Mouse (Mus musculus) liver, embryonic 11.5 days (tissue): Measurements from ENCODE around the gene Nfam1. TPM values are rescaled to one million over a fixed set of nuclear protein-coding genes. Genes with fewer than 3 reads are reported as not detected.
A peak's percentile ranks its signal among the peaks of the same experiment; 100 is the strongest.

ENCODE experiments used
- ATAC-seq: fragments of 200-750 bp; cut with Nextera tagmentation; replicated peaks from 2 replicates; pipeline ENCODE4 v1.8.0; 2017; ENCODE audit warnings: moderate number of reproducible peaks, mild to moderate bottlenecking, moderate TSS enrichment, moderate library complexity; ENCODE audit not compliant: low FRiP score
- DNase-seq: peaks from one replicate; pipeline ENCODE4 v3.0.0-alpha.2; 2017; ENCODE audit warnings: low spot score
- H3K27ac ChIP-seq: fragments of 300-500 bp; sonication (generic); 2 replicates; pipeline ENCODE4 v1.5.1; 2014; ENCODE audit warnings: mild to moderate bottlenecking, low read depth, low read length, control low read depth
- H3K27me3 ChIP-seq: fragments of 300-500 bp; sonication (generic); replicated peaks from 2 replicates; pipeline ENCODE4 v1.6.1; 2014; ENCODE audit warnings: low read length, mixed read lengths; ENCODE audit not compliant: control insufficient read depth, insufficient read depth
- H3K36me3 ChIP-seq: fragments of 300-500 bp; sonication (generic); 2 replicates; pipeline ENCODE4 v1.6.1; 2014; ENCODE audit warnings: mild to moderate bottlenecking, low read length, moderate library complexity, mixed read lengths; ENCODE audit not compliant: control insufficient read depth, insufficient read depth
- H3K4me1 ChIP-seq: fragments of 300-500 bp; sonication (generic); replicated peaks from 2 replicates; pipeline ENCODE4 v1.6.1; 2014; ENCODE audit warnings: low read length, mixed read lengths; ENCODE audit not compliant: control insufficient read depth, insufficient read depth
- H3K4me2 ChIP-seq: fragments of 300-500 bp; sonication (generic); 2 replicates; pipeline ENCODE4 v1.6.1; 2014; ENCODE audit warnings: mild to moderate bottlenecking, control low read depth, moderate library complexity
- H3K4me3 ChIP-seq: fragments of 300-500 bp; sonication (generic); 2 replicates; pipeline ENCODE4 v1.5.1; 2014; ENCODE audit warnings: low read depth, low read length, control low read depth
- H3K9ac ChIP-seq: fragments of 300-500 bp; sonication (generic); 2 replicates; pipeline ENCODE4 v1.6.1; 2014; ENCODE audit warnings: low read depth, low read length, control low read depth
- H3K9me3 ChIP-seq: fragments of 300-500 bp; sonication (generic); 2 replicates; pipeline ENCODE4 v1.6.1; 2016; ENCODE audit warnings: low read length, inconsistent platforms, mixed read lengths; ENCODE audit not compliant: control insufficient read depth
- WGBS: fragments of 180-500 bp; shearing (Covaris S2); extraction: QIAGEN DNeasy Blood & Tissue Kit; methylation state at CpG from one replicate; pipeline ENCODE4 v1.1.7; 2014; 5-methylcytosine and 5-hydroxymethylcytosine counted together
- microRNA-seq: library from miRNA; unstranded; fragments of <30 nt; microRNA quantifications from one replicate; pipeline ENCODE4, GENCODE M21; 2017; ENCODE audit warnings: borderline number of aligned reads
- polyA plus RNA-seq: library from polyadenylated mRNA; unstranded; fragments of >200 nt; fragmentation: Nextera tagmentation; extraction: Ambion mirVana; gene quantifications from 2 replicates; pipeline ENCODE4 v1.2.1, GENCODE M21; 2014

Nfam1 gene
- polyA plus RNA-seq, 1 experiment from 2014 or later: 6.6 TPM

GRCm38 (mm10) chr15:82955286-82955685 is 77.8 kb downstream of the Nfam1 start:
- Histone ChIP-seq H3K4me2 (no peak overlapping the region), H3K4me3 (no peak overlapping the region), H3K27ac (no peak overlapping the region), H3K9me3 (no peaks in the 10 kb centered on the region), H3K27me3 (peaks cover 79% of the 10 kb centered on the region), H3K36me3 (no peaks in the 10 kb centered on the region), H3K9ac (no peak overlapping the region), H3K4me1 (peaks cover 16% of the 10 kb centered on the region)
- 70% methylated on average over 8 of the region's 8 CpGs for WGBS
- DNase-seq (no peak), ATAC-seq (no peak)

GRCm38 (mm10) chr15:82954034-82954433 is 79.1 kb downstream of the Nfam1 start:
- no peak overlapping the region for H3K27ac ChIP-seq
- H3K9ac ChIP-seq: no peak overlapping the region
- H3K36me3 ChIP-seq: no peaks in the 10 kb centered on the region
- no peak for ATAC-seq
- H3K4me2 ChIP-seq: no peak overlapping the region
- 65% methylated on average over 5 of the region's 5 CpGs for WGBS
- DNase-seq: no peak
- H3K4me3 ChIP-seq: no peak overlapping the region
- peaks cover 79% of the 10 kb centered on the region for H3K27me3 ChIP-seq
- H3K4me1 ChIP-seq: peaks cover 16% of the 10 kb centered on the region
- H3K9me3 ChIP-seq: no peaks in the 10 kb centered on the region

GRCm38 (mm10) chr15:82953096-82953495 is 80.0 kb downstream of the Nfam1 start:
- H3K4me3 ChIP-seq: no peak overlapping the region
- no peaks in the 10 kb centered on the region for H3K36me3 ChIP-seq
- DNase-seq (no peak), ATAC-seq (no peak)
- H3K4me2 ChIP-seq: no peak overlapping the region
- WGBS: 36% methylated on average over 4 of the region's 4 CpGs
- H3K27ac ChIP-seq: no peak overlapping the region
- no peak overlapping the region for H3K9ac ChIP-seq
- peaks cover 75% of the 10 kb centered on the region for H3K27me3 ChIP-seq
- H3K4me1 ChIP-seq: peaks cover 8% of the 10 kb centered on the region
- no peaks in the 10 kb centered on the region for H3K9me3 ChIP-seq

GRCm38 (mm10) chr15:82952292-82952705 is 80.8 kb downstream of the Nfam1 start:
- Histone ChIP-seq H3K4me1 (peaks cover 6% of the 10 kb centered on the region), H3K4me2 (no peak overlapping the region), H3K27me3 (peaks cover 79% of the 10 kb centered on the region), H3K36me3 (no peaks in the 10 kb centered on the region), H3K27ac (no peak overlapping the region), H3K9ac (no peak overlapping the region), H3K4me3 (no peak overlapping the region), H3K9me3 (no peaks in the 10 kb centered on the region)
- 10% methylated on average over 20 of the region's 20 CpGs for WGBS
- ATAC-seq (no peak), DNase-seq (no peak)

GRCm38 (mm10) chr15:82950246-82950645 is 82.9 kb downstream of the Nfam1 start:
- H3K4me1 ChIP-seq: no peaks in the 10 kb centered on the region

GRCm38 (mm10) chr15:82947431-82947830 is 85.7 kb downstream of the Nfam1 start:
- ATAC-seq (no peak), DNase-seq (no peak)
- no peak overlapping the region for H3K4me3 ChIP-seq
- no peak overlapping the region for H3K9ac ChIP-seq
- H3K4me2 ChIP-seq: no peak overlapping the region
- H3K27ac ChIP-seq: no peak overlapping the region
- H3K27me3 ChIP-seq: peaks cover 49% of the 10 kb centered on the region
- H3K4me1 ChIP-seq: no peaks in the 10 kb centered on the region
- no peaks in the 10 kb centered on the region for H3K36me3 ChIP-seq
- H3K9me3 ChIP-seq: no peaks in the 10 kb centered on the region
- WGBS: 71% methylated on average over 5 of the region's 5 CpGs

More at GRCm38 (mm10) chr15:82950246-82950645, 82.9 kb downstream of the Nfam1 start:
- Histone ChIP-seq H3K27me3 (peaks cover 72% of the 10 kb centered on the region), H3K9me3 (no peaks in the 10 kb centered on the region), H3K4me3 (no peak overlapping the region), H3K27ac (no peak overlapping the region), H3K36me3 (no peaks in the 10 kb centered on the region), H3K9ac (no peak overlapping the region), H3K4me2 (no peak overlapping the region)
- 33% methylated on average over 8 of the region's 8 CpGs for WGBS
- no peak for ATAC-seq
- no peak for DNase-seq

GRCm38 (mm10) chr15:82944479-82945195 is 88.5 kb downstream of the Nfam1 start:
- Histone ChIP-seq H3K4me3 (no peak overlapping the region), H3K36me3 (no peaks in the 10 kb centered on the region), H3K27me3 (peaks cover 21% of the 10 kb centered on the region), H3K27ac (no peak overlapping the region), H3K9me3 (no peaks in the 10 kb centered on the region), H3K4me2 (no peak overlapping the region), H3K9ac (no peak overlapping the region), H3K4me1 (no peaks in the 10 kb centered on the region)
- 62% methylated on average over 9 of the region's 9 CpGs for WGBS
- DNase-seq (no peak), ATAC-seq (no peak)

Small RNA genes within 50 kb of the gene (microRNA-seq; reads per million reads assigned to microRNA genes)
- 8.4 reads per million, percentile 21 among the genes with 10 or more reads in this experiment for gene Mir3080

Other genes starting within 250 kb of the Nfam1 start
- 0.62 and 1.3 TPM in 2 replicates for gene Cyp2d26, start 239.0 kb downstream of the Nfam1 start, polyA plus RNA-seq
- gene Tcf20, start 45.4 kb downstream of the Nfam1 start, polyA plus RNA-seq: 6.4 and 7.1 TPM in 2 replicates
- 45.8 and 49.4 TPM in 2 replicates for gene Serhl, start 56.2 kb upstream of the Nfam1 start, polyA plus RNA-seq
- gene Rrp7a, start 89.5 kb upstream of the Nfam1 start, polyA plus RNA-seq: 71.1 and 77.6 TPM in 2 replicates
- 117 and 127 TPM in 2 replicates for gene Poldip3, start 116.1 kb upstream of the Nfam1 start, polyA plus RNA-seq
- gene Cyb5r3, start 139.3 kb upstream of the Nfam1 start, polyA plus RNA-seq: 210 and 219 TPM in 2 replicates
- 0.12 TPM in 1 of 2 replicates, not detected in the other for gene A4galt, start 218.5 kb upstream of the Nfam1 start, polyA plus RNA-seq